Mouse (Mus musculus) embryonic fibroblast, embryonic 13.5 days (primary cell): ENCODE measurements around the gene Pdia4.

ENCODE experiments used
- CTCF ChIP-seq: IDR thresholded peaks from 2 replicates; pipeline ENCODE4 v1.5.1; 2011; ENCODE audit warnings: mild to moderate bottlenecking, control low read depth, low read length, moderate library complexity, borderline replicate concordance; ENCODE audit not compliant: insufficient read depth
- POLR2A ChIP-seq: IDR thresholded peaks from 2 replicates; pipeline ENCODE4 v1.6.1; 2011; ENCODE audit warnings: low read depth, mild to moderate bottlenecking, control low read depth, low read length, moderate library complexity

GRCm38 (mm10) chr6:47808545-47808944 lies 4.7 kb downstream of the Pdia4 start:
- TF ChIP-seq CTCF = no peak
- TF ChIP-seq POLR2A = no peak
